Mouse (Mus musculus): ENCODE data around the gene Grid1.

GRCm38 (mm10) chr14:35029626-35030025 lies 209.7 kb downstream of the Grid1 start:
- TF ChIP-seq POLR2AphosphoS5 (IDR thresholded peaks at IDR 0.05; ENCODE audit: insufficient replicate concordance, low read depth, low read length) (no peak), CTCF (IDR thresholded peaks at IDR 0.05; ENCODE audit: low read depth, low read length) (no peak)
